Mouse (Mus musculus): ENCODE measurements around the gene Pla2g12b. TPM values are rescaled to one million over a fixed set of nuclear protein-coding genes. Genes with fewer than 3 reads are reported as not detected.

Gene Pla2g12b
- total and polyA plus RNA-seq, 3 experiments, result not detected

DNA sequence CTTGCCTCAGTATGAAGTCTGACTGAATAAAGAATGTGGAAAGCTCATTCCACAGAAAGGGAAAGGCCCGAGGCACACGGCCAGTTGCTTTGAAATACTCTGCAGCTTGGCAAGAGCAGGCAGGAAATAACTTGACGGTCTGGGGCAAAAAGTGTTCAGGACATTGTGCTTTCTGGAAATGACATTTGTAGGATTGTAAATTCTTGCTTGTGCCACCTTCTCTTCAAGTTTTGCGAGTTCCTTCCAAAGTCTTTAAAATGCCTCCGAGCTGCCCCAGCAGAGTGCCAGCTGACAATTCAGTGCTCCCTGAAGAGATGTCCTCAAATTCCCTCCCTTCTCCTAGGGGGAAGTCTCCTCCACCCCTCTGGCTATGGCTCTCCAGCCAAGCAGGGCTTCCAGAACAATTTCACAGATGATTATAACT lies 36.1 kb downstream of the Pla2g12b start:
- H3K4me3 ChIP-seq (ENCODE audit: control insufficient read depth in 1 of 2, insufficient read depth in 1 of 2, low read depth in 2 of 2, low read length in 2 of 2), result no peak overlapping the region
- no peaks in the 10 kb centered on the region for H3K27me3 ChIP-seq (ENCODE audit: control insufficient read depth in 1 of 2, insufficient read depth in 2 of 2, low read length in 2 of 2)
- H3K9ac ChIP-seq (ENCODE audit: control insufficient read depth, low read depth, low read length, poor library complexity, severe bottlenecking), result no peak overlapping the region
- no peak for TF ChIP-seq MYB (IDR thresholded peaks at IDR 0.05; ENCODE audit: low read depth, low read length)
- TF ChIP-seq POLR2AphosphoS2 (IDR thresholded peaks at IDR 0.05; ENCODE audit: low read length), result no peak
- no peak for TF ChIP-seq ZMIZ1 (IDR thresholded peaks at IDR 0.05; ENCODE audit: low read depth, low read length)
- TF ChIP-seq GATA1 (IDR thresholded peaks at IDR 0.05; ENCODE audit: low read depth, low read length), result no peak
- no peak for TF ChIP-seq JUND (IDR thresholded peaks at IDR 0.05; ENCODE audit: low read depth, low read length)
- no peak for TF ChIP-seq EP300 (IDR thresholded peaks at IDR 0.05; ENCODE audit: low read depth in 1 of 2, low read length in 2 of 2)
- TF ChIP-seq RCOR1 (IDR thresholded peaks at IDR 0.05; ENCODE audit: low read depth, low read length), result no peak
- no peak for TF ChIP-seq ZKSCAN1 (IDR thresholded peaks at IDR 0.05; ENCODE audit: low read depth, low read length)
- no peak for TF ChIP-seq POLR2A (IDR thresholded peaks at IDR 0.05; ENCODE audit: control insufficient read depth in 1 of 2, insufficient read depth in 1 of 2, low read depth in 1 of 2, low read length in 2 of 2, poor library complexity in 1 of 2)
- no peak for TF ChIP-seq GABPA (IDR thresholded peaks at IDR 0.05; ENCODE audit: low read depth, low read length)
- no peak for TF ChIP-seq MAZ (IDR thresholded peaks at IDR 0.05; ENCODE audit: low read depth, low read length)
- no peak for TF ChIP-seq UBTF (IDR thresholded peaks at IDR 0.05; ENCODE audit: borderline replicate concordance, insufficient read depth, low read depth, low read length)
- no peak for TF ChIP-seq MXI1 (IDR thresholded peaks at IDR 0.05; ENCODE audit: low read depth, low read length)
- no peak for TF ChIP-seq RAD21 (IDR thresholded peaks at IDR 0.05; ENCODE audit: low read depth, low read length)
- TF ChIP-seq CHD2 (IDR thresholded peaks at IDR 0.05; ENCODE audit: low read length), result no peak
- no peak for TF ChIP-seq MYC (IDR thresholded peaks at IDR 0.05; ENCODE audit: low read depth, low read length)
- no peak for TF ChIP-seq SMC3 (IDR thresholded peaks at IDR 0.05; ENCODE audit: low read depth, low read length)
- no peak for TF ChIP-seq KAT2A (conservative IDR thresholded peaks at IDR 0.05; ENCODE audit: low read depth, low read length)
- no peak for TF ChIP-seq ELF1 (IDR thresholded peaks at IDR 0.05; ENCODE audit: low read depth, low read length)
- H3K9me3 ChIP-seq (replicated peaks; ENCODE audit: insufficient read depth, low read length), result no peaks in the 10 kb centered on the region
- DNase-seq (ENCODE audit: low read depth, low spot score), result no peak
- H3K79me2 ChIP-seq (ENCODE audit: control insufficient read depth, insufficient read depth, low read length, poor library complexity), result no peaks in the 10 kb centered on the region
- peaks cover 0 to 3% of the 10 kb centered on the region in 2 experiments; a peak in 2 of 4 replicates for H3K4me1 ChIP-seq (ENCODE audit: control insufficient read depth in 1 of 2, insufficient read depth in 2 of 2, low read length in 2 of 2)
- no peaks in the 10 kb centered on the region for H3K36me3 ChIP-seq (ENCODE audit: control insufficient read depth in 1 of 2, insufficient read depth in 2 of 2, low read length in 2 of 2)
- no peak overlapping the region for H3K27ac ChIP-seq (ENCODE audit: control insufficient read depth, low read depth, low read length)

DNA sequence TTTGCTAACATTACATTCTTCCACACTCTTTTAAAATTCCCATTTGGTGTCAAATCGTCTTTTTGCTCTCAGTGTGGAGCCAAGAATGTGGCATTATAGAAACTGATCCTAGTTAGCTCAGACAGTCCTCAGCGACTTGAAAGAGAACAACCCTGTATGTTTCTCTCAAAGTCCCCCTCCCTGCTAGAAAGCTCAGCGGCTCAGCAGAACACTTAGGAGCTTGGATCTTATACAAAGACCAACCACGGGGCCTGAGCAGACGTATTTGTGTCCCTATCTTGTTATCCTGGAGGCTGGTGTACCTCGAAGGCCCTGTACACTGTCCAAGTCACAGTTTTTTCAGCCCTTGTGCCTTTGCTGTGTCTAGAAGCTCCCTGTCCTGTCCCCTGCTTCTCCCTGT lies 36.7 kb downstream of the Pla2g12b start:
- Histone ChIP-seq H3K27ac (ENCODE audit: control insufficient read depth, low read depth, low read length) (no peak overlapping the region), H3K36me3 (ENCODE audit: control insufficient read depth in 1 of 2, insufficient read depth in 2 of 2, low read length in 2 of 2) (no peaks in the 10 kb centered on the region), H3K4me3 (ENCODE audit: control insufficient read depth in 1 of 2, insufficient read depth in 1 of 2, low read depth in 2 of 2, low read length in 2 of 2) (no peak overlapping the region), H3K4me1 (ENCODE audit: control insufficient read depth in 1 of 2, insufficient read depth in 2 of 2, low read length in 2 of 2) (peaks cover 0 to 3% of the 10 kb centered on the region in 2 experiments; a peak in 2 of 4 replicates), H3K27me3 (ENCODE audit: control insufficient read depth in 1 of 2, insufficient read depth in 2 of 2, low read length in 2 of 2) (no peaks in the 10 kb centered on the region), H3K9me3 (replicated peaks; ENCODE audit: insufficient read depth, low read length) (no peaks in the 10 kb centered on the region), H3K79me2 (ENCODE audit: control insufficient read depth, insufficient read depth, low read length, poor library complexity) (no peaks in the 10 kb centered on the region), H3K9ac (ENCODE audit: control insufficient read depth, low read depth, low read length, poor library complexity, severe bottlenecking) (no peak overlapping the region)
- no peak for DNase-seq (ENCODE audit: low read depth, low spot score)
- TF ChIP-seq ELF1 (IDR thresholded peaks at IDR 0.05; ENCODE audit: low read depth, low read length) (no peak), POLR2A (IDR thresholded peaks at IDR 0.05; ENCODE audit: control insufficient read depth in 1 of 2, insufficient read depth in 1 of 2, low read depth in 1 of 2, low read length in 2 of 2, poor library complexity in 1 of 2) (no peak), ZNF384 (IDR thresholded peaks at IDR 0.05; ENCODE audit: low read depth, low read length) (no peak), ZMIZ1 (IDR thresholded peaks at IDR 0.05; ENCODE audit: low read depth, low read length) (no peak), KAT2A (conservative IDR thresholded peaks at IDR 0.05; ENCODE audit: low read depth, low read length) (no peak), TCF12 (IDR thresholded peaks at IDR 0.05; ENCODE audit: low read depth, low read length) (no peak), MAFK (IDR thresholded peaks at IDR 0.05; ENCODE audit: borderline replicate concordance, low read depth, low read length) (no peak), POLR2AphosphoS2 (IDR thresholded peaks at IDR 0.05; ENCODE audit: low read length) (no peak), GABPA (IDR thresholded peaks at IDR 0.05; ENCODE audit: low read depth, low read length) (no peak), ZKSCAN1 (IDR thresholded peaks at IDR 0.05; ENCODE audit: low read depth, low read length) (no peak), MXI1 (IDR thresholded peaks at IDR 0.05; ENCODE audit: low read depth, low read length) (no peak), RAD21 (IDR thresholded peaks at IDR 0.05; ENCODE audit: low read depth, low read length) (no peak), MEF2A (IDR thresholded peaks at IDR 0.05; ENCODE audit: extremely low read depth, insufficient replicate concordance, low read depth, low read length, poor library complexity, severe bottlenecking) (no peak), ZC3H11A (IDR thresholded peaks at IDR 0.05; ENCODE audit: low read depth, low read length) (no peak), POLR2AphosphoS5 (IDR thresholded peaks at IDR 0.05; ENCODE audit: borderline replicate concordance, low read depth, low read length) (no peak), CTCF (IDR thresholded peaks at IDR 0.05 in 2 of 3, conservative IDR thresholded peaks at IDR 0.05 in 1 of 3; ENCODE audit: control insufficient read depth in 1 of 3, insufficient read depth in 1 of 3, low read depth in 2 of 3, low read length in 3 of 3, poor library complexity in 1 of 3, severe bottlenecking in 1 of 3) (no peak), GATA1 (IDR thresholded peaks at IDR 0.05; ENCODE audit: low read depth, low read length) (no peak)
